Mouse (Mus musculus): Measurements from ENCODE around the gene Clic5.

GRCm38 (mm10) chr17:44155204-44155603 is 33.2 kb upstream of the Clic5 start:
- TF ChIP-seq CTCF (IDR thresholded peaks at IDR 0.05; ENCODE audit: low read depth) (no peak), EP300 (IDR thresholded peaks at IDR 0.05; ENCODE audit: low read depth) (no peak)
